Mouse (Mus musculus) CD4-positive helper T cell, adult 2 months (primary cell): ENCODE results near the gene Lrrc4c.

Experiments
- DNase-seq: peaks from one replicate; pipeline ENCODE4 v3.0.0-alpha.2; 2012; ENCODE audit warnings: low read depth, missing footprints, low spot score

Gene Lrrc4c

GRCm38 (mm10) chr2:97234074-97234473 lies 916.1 kb downstream of the Lrrc4c start:
- no peak for DNase-seq

DNA sequence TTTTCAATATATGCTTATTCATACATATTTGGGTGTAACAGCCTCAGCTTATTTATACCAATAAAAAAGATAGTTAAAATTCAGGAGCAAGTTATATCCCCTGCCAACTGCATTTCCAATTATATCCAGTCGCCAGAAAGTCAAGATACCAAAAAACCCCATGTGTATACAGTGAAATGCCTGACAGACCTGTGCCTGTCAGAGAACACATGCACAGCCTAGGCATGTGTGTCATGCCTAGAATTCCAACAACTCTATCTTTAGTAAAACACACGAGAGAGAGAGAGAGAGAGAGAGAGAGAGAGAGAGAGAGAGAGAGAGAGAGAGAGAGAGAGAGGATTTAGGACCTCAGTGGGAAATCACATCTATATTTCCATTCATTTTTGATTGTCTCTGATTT lies 956.7 kb downstream of the Lrrc4c start:
- no peak for DNase-seq

DNA sequence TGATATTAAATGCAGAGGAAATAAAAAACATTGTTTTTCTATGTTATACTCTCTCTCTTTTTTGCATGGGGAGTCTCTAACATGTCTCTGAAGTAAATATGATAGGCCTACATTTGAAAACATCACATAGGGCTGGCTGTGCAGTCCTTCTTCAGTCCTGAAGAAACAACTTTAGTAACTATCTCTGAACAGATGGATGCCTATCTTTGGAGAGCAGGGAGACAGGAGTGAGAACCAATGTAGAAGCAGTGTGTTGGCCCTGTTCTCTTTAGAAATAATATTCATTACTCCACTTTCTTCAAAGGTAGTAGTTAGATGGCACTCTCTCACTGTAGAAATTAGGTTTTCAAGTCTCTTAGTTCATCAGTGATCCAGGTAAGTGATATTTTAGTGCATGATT lies 967.0 kb downstream of the Lrrc4c start:
- no peak for DNase-seq

- no peak for DNase-seq
Observed at GRCm38 (mm10) chr2:97294216-97294615, 976.2 kb downstream of the Lrrc4c start.

DNA sequence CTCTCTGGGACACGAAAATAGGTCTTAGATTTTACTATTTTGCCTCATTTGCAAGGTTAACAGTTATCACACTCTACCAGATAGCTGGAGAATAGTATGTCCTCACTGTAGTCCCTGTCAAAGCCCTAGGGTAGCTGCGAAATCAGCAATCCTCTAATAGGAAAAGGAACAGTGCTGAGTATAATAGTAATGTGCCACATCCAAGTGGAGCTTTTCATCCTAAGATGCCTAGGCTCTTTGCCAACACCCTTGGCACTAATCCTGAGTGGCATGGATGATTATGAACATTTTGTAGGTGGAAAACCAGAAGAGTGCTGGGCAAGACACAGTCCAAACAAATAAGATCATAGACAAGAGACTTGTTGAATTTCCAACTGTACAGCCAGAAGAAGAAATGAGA lies 981.7 kb downstream of the Lrrc4c start:
- no peak for DNase-seq

DNA sequence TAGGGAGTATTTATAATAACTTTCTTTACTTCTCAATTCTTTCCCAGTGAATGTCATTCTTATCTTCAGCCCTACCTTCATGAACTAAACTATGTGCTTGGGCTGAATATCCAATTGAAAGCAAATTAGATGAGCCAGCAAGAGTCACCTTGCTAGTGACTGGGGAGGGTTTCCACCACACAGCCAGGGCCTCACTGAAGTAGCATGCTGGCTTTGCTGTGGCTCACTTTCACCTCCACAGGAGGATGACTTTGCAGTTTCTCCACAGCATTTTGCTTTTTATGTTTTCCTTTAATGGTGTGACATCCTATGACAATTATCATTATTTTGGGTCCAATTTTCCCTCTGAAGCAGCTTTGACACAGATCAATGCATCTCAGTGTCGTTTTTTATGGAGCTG lies 1000.0 kb downstream of the Lrrc4c start:
- no peak for DNase-seq

GRCm38 (mm10) chr2:97318536-97318935 lies 1000.6 kb downstream of the Lrrc4c start:
- no peak for DNase-seq

DNA sequence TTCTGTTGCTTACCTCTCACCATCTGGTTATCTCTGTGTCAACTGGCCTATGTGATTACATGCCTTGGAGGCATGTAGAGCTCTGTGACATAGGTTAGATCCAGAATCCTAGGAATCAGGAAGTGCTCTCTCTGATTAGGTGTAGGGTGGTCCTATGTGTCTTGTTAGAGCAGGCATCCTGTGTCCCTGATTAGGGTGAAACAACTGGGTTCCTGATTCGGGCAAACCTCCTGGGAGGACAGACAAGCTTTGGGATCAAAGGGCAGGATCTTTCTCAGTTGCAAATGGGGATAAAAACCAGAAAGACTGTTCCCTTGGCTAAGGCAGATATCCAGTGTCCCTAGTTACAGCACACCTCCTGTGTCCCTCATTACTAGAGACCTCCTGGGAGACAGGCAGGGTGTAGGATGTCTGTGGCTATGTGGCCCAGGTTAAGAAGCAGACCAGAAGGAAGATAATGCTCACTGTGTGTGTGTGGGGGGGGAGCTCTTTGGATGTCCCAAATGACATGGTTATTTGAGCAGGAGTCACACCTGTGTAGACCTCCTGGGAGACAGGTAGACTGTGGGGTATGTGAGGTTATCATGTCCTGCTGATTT lies 1014.2 kb downstream of the Lrrc4c start:
- no peak for DNase-seq

DNA sequence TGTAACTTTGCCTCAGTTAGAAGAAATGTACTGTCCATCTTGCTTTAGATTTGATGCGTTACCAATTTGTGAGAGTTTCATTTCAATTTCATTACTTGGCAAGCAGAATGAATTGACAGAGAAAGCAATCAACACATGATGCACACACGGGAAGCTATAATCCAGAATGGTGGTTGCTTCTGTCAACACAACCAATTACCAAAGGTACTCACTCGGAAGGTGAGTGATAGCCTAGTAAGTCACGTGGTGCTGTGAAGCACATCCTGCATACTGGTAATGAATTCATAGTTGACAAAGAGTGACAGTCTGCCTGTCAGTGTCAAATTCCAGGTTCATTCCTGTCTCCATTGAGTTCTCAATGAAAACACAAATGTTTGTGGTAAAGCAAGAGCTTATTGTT lies 1021.7 kb downstream of the Lrrc4c start:
- DNase-seq = no peak

DNA sequence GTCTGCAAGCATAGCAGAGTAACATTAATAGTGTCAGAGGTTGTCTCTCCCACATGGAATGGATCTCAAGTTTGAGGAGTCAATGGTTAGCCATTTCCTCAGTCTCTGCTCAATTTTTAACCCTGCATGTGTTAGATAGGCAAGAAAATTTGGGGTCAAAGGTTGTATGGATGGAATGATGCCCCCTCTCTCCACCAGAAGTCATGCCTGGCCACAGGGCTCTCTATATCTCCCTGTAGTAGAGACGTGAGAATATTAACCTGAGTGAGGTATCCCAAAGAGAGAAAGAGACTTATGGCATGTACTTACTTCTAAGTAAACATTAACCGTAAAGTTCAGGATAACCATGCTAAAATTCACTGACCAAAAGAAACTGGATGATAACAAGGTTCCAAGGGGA lies 1043.3 kb downstream of the Lrrc4c start:
- DNase-seq = no peak

DNA sequence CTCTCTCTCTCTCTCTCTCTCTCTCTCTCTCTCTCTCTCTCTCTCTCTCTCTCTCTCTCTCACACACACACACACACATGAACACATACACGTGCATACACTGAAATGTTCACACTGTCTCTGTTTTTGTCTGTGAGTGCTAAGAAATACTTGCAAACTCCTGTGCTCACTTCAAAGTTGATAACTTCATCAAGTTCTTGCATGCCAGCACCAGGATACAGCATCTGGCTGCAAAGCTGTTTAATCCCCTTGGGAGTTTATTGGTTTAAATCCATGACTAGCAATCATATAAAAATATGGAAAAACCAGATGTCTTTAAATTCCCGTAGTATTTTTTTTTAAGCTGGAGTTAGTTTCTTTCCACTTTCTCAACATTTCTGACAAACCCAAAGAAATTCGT lies 1052.0 kb downstream of the Lrrc4c start:
- no peak for DNase-seq

DNA sequence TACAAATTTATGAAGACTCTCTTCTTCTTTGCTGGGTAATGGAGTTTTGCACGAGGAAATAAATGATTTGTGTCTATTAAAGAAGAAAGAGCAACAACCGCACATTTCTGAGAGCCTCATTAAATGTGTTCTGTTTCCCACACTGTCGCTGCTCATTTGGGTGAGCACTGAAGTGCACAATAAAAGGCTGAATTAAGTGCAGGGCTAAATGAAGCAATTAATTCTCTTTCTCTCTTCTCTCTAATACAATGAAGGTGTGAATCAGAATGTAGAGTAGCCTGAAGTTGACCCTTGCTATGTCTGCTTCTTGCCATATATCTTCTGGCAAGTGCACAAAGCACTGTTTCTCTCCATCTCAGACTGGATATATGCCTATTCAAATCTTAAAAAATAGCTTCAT lies 1073.5 kb downstream of the Lrrc4c start:
- DNase-seq = no peak

DNA sequence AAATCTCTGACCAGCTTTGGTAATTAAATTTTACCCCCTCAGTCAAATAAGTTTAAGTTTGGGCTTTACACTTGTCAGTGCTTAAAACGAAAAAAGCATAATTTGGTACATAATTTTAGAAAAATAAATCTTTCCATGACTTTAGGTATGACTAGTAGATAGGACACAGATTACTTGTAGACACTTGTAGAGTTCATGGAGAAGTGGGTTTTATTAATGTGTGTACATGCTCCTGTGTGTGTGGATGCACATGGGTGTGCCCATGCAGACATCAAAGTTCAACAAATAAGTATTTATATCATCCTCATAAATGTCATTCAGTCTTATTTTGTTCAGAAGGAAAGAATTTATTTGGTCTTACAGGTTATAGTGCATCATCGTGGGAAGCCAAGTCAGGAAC lies 1073.9 kb downstream of the Lrrc4c start:
- DNase-seq = no peak

GRCm38 (mm10) chr2:97413066-97413465 lies 1095.1 kb downstream of the Lrrc4c start:
- no peak for DNase-seq

GRCm38 (mm10) chr2:97414416-97415362 lies 1096.7 kb downstream of the Lrrc4c start:
- DNase-seq = no peak

GRCm38 (mm10) chr2:97434140-97434539 lies 1116.2 kb downstream of the Lrrc4c start:
- no peak for DNase-seq

DNA sequence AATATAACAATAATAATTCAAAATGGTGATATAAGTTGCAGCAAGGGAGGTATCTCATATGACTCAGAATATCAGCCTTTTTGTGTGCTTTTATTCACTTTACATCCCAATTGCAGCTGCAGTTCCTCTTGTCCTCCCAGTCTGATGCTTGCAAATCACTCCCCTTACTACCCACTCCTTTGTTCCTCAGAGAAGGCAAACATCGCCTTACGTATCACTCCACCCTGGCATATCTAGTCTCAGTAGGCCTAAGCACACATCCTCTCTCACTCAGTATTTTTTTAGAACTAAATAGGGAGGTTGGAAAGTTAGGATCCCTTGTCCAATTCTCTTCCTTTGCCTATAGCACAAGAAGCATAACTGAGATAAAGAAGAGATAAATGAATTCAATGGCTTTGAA lies 1117.6 kb downstream of the Lrrc4c start:
- no peak for DNase-seq

DNA sequence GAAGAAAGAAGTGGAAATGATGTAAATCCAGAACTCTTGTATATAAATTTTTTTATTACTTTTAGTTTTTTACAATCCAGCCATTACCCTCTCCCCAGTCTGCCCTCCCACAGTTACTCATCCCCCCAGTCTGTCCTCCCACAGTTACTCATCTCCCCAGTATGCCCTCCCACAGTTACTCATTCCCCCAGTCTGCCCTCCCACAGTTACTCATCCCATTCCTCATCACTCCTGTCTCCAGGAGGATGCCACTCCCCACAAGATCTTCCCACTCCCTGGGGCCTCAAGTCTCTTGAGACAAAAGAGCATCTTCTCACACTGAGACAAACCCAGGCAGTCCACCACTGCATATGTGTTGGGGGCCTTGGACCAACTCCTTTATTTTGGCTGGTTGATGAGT lies 1119.8 kb downstream of the Lrrc4c start:
- DNase-seq = peak; percentile 6

- DNase-seq = no peak
Observed at GRCm38 (mm10) chr2:97463573-97463972, 1145.6 kb downstream of the Lrrc4c start.

- DNase-seq = no peak
Observed at GRCm38 (mm10) chr2:97466243-97466793, 1148.3 kb downstream of the Lrrc4c start.

GRCm38 (mm10) chr2:97467031-97467549 lies 1149.1 kb downstream of the Lrrc4c start:
- DNase-seq = no peak

GRCm38 (mm10) chr2:97467664-97468063 lies 1149.7 kb downstream of the Lrrc4c start:
- DNase-seq = no peak

DNA sequence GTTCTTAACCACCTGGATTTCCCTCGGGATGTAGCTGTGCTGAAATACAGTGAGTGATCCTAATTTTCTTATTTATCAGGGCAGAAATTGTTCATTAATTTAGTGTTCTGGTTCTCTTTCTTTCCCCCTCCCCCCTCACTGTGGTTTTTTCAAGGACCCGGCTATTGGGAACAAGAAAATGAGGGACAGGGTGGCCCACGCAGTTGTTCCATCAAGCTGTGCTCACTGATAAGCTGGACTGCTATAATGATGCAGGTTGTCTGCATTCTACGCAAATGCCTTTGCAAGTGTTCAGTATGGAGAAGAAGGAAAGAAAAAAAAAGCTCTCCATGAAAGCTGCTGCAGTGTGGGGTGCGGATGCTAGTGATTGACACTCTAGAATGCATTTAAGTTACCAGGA lies 1150.4 kb downstream of the Lrrc4c start:
- no peak for DNase-seq
